Mouse (Mus musculus) monocyte, adult 2 months (primary cell): ENCODE results near the gene Avpr1b.

Source experiments
- DNase-seq, 2 experiments: peaks; one replicate each; pipeline ENCODE4 v3.0.0; 2022; ENCODE audit warnings: low spot score in 2 of 2, low read depth in 1 of 2

Gene Avpr1b

DNA sequence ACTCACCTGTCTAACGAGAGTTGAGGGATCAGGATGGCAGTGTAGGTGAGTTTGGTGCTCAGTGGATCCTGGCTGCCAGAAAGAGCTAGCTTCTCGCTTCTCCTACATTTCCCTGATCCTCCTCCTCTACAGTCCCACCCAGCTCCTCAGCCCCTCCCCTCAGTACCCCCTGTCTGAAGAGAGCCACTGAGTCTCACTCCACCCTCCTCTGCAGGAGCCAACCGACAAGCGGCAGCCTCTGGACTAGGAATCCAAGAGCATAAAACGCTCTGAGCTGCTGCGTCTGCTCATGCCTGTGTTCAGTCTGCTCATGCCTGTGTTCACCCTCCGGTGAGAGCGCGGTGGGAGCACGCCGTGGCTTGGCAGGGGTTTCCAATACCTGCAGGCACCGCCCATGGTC is at the start of gene Avpr1b:
Gene Avpr1b, plus strand, starts transcription at position 335 of the 400 bp plus-strand sequence.
- no peak for DNase-seq

DNA sequence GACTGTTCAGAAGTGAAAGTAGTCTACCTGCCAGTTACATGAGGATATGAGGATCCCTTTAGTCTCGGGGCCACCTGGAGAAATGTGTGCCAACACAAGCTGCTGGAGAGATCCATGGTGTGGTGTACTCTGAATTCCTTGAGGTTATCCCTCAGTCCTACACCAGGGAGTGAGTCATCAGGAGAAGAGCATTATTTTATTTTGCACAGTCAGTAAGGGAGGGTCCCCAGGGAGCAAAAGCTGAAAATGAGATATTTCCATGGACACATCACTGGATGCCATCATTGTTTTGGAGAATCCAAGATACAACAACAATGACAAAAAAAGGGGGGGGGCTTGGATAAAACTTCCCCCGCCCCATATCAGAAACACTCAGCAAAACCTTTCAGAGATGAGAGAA is 47.1 kb upstream of the Avpr1b start:
- DNase-seq = no peak

DNA sequence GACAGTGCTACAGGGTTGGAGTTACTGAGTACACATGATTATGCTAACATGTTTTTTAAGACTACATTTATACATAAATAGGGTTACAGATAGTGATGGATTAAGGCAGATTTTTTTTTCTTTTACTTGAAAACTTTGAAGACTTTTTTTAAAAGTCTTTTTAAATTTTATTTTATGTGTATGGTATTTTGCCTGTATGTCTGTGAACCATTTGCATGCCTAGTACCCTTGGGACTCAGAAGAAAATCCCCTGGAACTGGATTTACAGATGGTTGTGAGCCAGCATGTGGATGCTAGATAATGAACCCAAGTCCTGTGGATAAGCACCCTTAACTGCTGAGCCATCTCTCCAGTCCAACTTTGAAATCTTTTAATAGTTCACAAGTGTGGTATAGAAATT is 45.6 kb upstream of the Avpr1b start:
- DNase-seq = no peak

DNA sequence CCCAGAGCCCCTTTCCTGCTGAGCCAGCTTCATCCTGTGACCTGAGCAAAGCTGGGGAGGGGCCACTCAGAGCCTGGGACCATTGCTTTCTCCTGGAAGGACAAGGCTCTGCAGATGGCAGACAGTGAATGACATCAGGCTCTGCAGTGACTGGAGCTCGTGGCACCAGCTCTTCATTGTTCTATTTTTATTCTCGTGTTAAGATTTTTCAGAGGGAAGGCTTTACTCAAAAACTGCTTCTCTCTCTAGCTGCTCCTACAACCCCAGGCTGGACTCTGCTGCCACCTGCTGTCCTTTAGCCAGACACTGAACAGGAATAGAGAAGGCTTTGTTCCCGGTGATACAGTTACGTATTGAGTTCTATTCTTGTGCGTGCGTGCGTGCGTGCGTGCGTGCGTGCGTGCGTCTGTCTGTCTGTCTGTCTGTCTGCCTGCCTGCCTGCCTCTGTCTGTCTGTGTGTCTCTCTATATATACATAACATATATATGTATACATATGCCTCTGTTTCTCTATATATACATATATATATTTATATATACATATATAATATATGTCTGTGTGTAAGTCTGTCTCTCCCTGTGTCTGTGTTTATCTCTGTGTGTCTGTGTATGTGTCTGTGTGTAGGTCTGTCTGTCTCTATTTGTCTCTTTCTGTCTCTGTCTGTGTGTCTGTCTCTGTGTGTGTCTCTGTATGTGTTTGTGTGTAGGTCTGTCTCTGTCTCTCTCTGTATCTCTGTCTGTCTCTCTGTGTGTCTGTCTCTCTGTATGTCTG is 43.8 kb upstream of the Avpr1b start:
- peak in 1 of 2 experiments; percentile 61 for DNase-seq

DNA sequence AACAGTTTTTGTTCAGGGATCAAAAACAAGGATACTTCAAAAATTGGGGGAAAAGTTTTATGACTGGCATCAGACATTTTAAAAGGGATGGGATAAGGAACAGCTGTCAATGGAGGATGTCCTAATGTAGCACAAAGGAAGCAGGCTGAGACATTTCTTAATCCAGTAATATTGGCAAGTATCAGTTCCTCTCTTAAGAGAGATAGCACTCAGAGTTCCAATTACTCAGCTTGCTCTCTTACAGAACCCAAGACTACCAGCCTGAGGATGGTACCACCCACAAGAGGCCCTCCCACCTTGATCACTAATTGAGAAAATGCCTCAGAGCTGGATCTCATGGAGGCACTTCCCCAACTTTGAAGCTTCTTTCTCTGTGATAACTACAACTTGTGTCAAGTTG is 38.5 kb upstream of the Avpr1b start:
- no peak for DNase-seq

DNA sequence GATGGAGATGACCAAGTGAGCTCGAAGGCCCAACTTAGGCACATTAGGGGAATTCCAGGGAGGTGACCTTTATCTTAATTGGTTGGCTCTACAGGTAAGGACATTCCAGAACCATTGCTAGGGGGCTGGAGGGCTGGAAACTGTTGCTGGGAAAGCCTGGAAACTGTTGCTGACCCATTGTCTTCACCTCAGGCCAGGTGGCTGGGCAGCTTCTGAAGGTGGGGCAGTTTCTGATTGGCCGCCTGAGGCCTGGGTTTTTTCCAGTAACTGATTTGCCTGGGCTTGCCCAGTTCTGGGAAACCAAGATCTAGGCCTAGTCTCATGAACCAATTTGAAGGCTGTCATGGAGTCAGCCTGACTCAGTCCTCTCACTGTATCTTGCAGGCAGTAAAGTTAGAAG is 37.0 kb upstream of the Avpr1b start:
- DNase-seq = no peak

DNA sequence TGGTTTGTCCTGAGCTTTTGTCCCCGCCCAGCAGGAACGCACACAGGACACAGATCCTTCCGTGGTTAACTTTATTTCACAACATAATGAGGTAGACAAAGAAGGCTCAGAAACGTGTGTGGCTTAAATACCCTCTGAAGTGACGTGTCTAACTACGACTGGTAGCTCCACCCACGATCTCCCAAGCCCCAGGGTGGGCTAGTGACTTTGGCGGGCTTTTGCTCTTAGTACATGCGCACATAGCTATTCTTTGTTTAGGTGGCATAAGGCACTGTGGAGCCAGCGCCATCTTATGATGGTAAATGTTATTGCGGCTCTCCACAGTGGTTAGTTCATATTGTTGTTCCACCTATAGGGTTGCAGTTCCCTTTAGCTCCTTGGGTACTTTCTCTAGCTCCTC is 33.0 kb upstream of the Avpr1b start:
- DNase-seq = peak in 1 of 2 experiments; percentile 27

DNA sequence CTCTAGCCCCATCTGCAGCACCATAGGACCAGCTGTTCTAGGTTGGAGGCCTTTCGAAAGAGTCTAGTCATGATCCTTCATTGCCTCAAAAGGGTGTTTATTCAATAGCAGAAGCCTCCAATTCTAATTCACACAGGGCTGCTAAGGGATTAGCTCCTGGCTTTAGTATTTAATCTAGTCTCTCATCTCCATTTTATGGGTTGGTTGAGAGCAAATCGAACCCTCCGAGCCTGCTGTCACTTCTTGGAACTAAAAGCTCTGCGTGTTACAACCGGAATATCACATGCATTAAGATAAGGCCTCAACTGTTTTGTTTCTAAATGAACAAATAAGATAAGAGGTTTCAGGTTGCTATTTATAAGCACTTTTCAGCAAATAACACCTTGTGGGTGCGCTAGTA is 29.3 kb upstream of the Avpr1b start:
- DNase-seq = no peak

DNA sequence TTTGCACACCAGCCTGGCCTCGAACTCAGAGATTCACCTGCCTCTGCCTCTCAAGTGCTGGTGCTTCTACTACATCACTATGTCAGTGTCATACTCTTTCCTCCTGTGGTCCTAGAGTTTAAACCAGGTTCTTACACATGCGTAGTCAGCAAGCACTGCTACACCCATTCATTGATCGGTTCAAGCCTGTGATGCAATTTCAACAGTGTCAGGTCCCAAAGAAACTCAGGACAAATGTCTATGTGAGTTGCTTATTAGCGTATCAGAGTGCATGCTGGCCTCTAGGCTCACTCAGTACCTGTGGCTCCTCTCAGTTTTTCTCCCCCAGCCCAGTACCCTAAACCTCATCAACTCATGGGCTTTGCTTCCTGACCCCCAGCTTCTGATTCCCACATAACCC is 28.6 kb upstream of the Avpr1b start:
- no peak for DNase-seq

DNA sequence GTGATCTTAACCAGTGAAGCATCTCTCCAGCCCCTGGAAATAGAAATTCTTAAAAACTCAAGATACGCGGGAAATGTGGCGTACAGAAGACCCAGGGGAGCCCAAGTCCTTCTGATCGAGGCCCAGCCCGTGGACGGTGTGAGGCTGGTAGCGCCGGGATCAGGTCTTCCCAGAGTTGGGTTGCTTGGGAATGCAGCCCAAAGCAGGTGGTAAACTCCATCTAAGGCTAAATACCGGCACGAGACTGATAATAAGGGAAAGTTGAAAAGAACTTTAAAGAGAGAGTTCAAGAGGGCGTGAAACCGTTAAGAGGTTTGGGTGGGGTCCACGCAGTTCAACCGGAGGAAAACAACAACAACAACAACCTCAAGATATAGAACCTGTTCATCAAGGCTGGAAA is 25.3 kb upstream of the Avpr1b start:
- DNase-seq = no peak

DNA sequence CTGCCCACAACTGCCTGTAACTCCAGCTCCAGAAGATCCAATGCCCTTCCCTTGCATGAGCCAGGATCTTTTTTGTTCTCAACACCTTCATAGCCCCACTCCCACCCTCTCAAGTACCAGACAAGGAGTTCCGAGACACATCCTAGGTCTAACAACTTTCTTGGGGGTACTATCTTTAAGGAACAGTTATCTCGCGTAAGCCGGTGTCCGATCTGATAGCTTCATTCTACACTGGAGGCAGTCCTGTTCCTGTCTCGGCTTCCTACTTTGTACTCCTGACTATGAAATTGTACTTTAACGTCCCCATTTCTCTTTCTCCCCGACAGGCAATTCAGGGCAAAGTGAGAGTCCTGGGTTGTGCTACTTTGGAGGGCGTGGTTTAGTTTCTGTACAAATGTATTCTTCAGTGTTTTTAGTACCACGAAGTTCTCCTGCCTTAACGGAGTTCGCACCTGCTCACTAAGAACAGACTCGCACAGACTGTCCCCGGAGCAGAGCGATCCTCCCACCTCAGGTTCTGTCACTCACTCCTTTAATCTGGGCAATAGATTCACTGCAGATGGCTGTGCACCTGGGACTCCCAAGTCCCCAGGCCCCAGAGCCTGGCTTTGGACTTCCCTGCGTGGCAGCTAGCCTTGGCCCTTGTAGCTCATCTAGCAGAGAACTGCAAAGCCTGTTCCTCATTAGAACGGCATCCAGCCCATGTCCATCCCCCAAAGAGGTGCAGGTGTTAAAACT is 19.9 kb upstream of the Avpr1b start:
- DNase-seq = no peak

DNA sequence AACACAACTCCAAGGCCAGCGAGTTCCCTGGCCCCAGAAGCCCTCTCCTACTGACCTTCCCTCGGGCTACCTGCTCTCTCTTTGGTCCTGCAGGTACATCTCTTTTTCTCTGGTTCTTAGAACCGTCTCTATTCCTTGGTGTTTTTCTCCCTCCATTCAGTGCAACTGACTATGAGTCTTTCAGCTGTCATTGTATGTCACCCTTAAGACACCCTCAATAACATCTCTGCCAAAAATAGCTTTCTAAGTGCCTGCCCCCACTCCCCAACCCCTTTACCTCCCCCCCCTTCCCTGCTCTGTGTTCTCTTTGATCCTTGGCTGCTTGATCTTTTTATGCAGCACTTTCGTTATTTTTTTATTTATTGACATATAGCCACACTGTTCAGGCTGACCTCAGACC is 18.6 kb upstream of the Avpr1b start:
- DNase-seq = no peak

DNA sequence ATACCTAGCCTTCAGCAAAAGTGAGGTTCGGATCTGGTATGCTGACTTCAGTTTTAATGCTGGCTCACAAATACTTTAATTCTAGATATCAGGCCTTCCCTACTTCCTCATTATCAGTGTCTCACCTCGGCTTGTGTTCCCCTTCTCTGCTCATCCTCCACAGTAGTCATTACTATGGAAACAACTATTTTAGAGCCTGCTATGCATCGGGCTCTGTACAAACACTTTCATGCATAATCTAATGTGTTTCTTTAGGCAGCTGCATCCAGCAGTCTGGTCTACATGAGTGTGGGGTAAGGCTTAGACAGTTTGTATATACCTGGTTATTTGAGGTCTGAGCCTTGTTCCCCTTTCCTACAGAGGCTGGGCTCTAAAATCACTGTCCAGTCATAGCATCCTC is 15.4 kb upstream of the Avpr1b start:
- no peak for DNase-seq

DNA sequence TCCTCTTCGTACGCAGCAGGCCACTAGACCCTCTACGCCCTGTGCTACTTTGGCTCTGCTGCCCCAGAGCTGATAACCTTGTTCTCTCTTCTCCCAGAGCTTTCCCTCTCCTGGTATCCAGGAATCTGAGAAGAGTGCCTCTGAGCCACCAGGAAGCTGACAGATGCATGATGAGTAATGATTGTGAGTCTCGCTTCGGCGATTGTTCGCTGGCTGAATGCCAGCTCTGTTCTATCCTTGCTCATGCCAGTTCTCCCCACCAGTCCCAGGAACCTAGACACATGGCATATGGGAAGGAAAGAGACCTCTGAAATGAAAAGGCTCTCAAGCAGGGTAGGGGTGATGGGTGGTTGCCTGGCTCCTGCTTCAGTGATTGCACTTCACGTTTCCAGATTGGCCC is 12.2 kb upstream of the Avpr1b start:
- no peak for DNase-seq

DNA sequence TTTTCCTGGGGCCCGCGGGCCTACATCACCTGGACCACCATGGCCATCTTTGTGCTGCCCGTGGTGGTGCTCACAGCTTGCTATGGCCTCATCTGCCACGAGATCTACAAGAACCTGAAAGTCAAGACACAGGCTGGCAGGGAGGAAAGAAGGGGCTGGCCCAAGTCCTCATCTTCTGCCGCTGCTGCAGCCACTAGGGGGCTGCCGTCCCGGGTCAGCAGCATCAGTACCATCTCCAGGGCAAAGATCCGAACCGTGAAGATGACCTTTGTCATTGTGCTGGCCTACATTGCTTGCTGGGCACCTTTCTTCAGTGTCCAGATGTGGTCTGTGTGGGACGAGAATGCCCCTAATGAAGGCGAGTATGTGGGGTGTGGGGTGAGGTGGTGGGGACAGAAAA is 1.3 kb downstream of the Avpr1b start:
- no peak for DNase-seq

DNA sequence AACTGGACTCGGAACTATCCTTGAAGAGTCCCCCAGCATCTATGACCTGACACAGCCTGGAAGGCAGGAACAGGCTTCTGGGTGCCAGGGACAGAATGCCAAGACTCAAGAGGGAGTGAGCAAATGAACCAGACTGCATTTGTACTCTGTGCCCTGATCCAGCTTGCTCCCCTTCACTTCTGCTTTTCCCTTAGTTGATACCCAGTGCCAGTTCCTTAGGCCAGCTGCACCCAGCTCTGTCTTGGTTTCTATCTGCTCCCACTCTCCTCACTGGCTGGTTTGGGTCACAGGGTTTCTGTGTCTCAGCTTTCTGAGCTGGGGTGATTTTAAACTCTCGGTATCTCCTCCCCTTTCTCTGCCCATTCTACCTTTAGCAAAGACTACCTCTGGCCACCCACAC is 7.7 kb downstream of the Avpr1b start:
- DNase-seq = no peak

DNA sequence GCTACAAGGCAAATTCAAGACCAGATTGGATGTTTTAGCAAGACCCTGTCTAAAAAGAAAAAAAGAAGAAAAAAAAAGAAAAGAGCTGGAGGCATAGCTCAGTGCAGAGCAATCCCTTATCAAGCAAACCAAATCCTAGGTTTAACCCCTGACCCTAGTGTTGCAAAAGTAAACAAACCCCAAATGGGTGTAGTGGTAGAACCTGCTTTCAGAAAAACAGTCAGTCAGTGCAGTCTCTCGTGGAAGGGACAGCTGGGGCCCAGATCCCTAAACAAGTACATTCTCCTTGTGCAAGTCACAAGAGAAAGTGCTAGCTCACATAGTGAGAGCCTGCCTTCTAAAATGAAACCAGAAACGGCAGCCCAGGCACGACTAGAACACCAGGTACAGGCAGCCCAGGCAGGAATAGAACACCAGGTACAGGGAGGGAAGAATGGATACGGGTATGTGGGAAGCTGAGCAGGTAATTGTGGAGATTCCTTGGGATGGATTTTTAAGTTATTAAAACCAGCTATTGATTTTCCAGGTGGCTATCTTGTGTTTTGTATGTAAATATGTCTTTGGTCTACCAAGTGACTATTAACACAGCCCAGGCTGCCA is 13.6 kb downstream of the Avpr1b start:
- DNase-seq = no peak

DNA sequence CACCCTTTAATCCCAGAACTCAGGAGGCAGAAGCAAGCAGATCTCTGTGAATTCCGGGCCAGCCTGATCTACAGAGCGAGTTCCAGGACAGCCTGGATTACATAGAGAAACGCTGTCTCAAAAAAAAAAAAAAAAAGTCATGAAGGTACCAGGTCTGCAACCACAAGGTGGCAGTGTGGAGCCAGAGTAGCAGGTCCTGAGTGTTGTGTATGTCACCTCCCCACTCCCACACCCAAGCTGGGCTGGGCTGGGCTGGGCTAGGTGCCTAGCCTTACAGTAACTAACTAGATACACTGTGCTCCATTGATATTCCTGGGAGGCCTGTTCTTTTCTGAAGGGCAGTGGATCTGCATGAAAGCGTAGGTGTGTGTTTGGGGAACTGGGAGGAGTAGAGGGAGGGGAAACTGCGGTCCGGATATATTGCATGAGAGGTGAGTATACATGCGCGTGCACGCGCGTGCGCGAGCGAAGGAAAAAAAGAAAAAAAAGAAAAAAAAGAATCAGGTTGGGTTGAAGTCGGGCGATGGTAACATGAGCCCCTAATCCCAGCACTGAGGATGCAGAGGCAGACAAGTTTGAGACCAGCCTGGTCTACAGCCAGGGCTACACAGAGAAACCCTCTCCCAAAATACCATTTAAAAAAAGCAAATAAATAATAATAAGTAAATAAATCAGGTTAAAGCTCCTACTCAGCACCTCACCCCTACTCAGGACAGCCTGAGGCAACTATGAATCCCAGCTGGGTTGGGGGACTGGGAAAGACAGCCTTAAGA is 14.5 kb downstream of the Avpr1b start:
- DNase-seq = peak; percentile 31 to 56

DNA sequence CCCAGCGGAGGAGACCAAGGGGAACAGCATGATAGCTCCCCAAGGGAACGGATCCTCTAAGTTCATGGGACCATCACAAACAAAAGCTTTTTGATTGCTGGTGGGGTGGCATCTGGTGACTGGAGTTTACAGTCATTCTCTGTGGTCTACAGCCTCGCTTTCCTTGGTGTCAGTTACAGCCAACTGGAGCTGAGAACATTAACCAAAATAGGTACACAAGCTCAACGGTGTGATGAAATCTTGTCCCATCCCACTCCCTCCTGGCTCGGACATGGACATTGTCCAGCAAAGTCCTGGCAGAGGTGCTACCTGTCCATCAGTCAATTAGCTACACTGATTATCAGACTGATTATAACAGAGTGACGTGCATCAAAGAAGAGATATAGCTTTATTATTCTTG is 15.6 kb downstream of the Avpr1b start:
- no peak for DNase-seq

DNA sequence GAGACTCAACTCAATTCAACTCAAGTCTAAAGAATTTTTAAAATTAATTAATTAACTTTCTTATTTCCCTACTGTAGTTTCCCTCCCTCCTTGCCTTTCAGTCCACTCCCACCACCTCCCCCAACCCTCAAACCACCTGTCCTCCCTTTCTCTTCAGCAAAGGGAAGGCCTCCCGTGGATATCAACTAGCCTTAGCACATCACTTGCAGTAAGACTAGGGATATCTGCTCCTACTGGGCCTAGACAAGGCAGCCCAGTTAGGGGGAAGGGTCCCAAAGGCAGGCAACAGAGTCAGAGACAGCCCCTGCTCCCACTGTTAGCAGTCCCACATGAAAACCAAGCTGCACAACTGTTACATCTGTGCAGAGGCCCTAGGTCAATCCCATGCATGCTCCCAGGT is 17.1 kb downstream of the Avpr1b start:
- DNase-seq = no peak

DNA sequence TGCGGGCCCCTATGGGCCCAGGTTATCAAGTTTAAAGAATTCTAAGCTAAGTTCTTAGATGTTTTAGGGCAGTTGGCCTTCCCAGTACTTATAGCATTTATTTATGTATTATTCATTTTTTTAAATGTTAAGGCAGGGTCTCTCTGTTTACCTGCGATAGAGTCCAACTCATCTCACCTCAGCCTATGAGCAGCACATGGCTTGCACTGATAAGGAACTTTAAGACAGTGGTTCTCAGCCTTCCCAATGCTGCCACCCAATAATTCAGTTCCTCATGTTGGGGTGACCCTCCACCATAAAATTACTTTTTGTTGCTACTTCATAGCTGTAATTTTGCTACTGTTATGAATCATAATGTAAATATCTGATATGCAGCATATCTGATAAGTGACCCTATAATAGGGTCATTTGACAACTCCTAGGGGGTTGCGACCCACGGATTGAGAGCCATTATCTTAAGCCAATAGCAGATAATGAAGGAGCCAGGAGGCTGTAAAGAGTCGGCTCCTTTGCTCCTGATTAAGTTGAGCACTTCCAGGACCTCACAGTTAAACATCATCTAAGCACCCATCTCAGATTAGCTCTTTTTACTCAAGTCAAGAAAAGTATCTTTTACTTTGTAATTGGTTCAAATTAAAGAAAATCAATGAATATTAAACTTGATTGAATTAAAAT is 17.6 kb downstream of the Avpr1b start:
- DNase-seq = no peak
